Comparison of ENCODE assay signal across 31 mouse cellular contexts in the genomic region with DNA sequence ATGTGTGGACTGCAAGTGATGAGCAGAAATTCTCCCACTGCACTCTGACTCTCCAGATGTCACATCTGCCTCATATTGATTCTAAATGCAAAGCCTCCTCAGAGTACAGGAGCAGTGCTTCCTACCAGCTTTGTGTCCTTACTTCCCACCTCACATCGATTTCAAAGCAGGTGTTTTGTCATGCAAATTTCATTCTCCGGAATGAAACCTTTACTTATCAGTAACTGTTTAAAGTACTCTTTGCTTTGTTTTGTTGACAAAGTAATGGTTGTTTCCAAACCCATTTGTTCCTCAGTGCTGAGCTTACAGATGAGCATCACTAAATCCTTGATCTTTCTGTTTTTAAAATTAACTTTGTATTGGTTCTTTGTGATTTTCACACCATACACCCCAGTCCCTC. TPM values are rescaled to one million over a fixed set of nuclear protein-coding genes. Genes with fewer than 3 reads are reported as not detected.
DNase-seq lines count a peak whose midpoint lies in the region; ATAC-seq and TF ChIP-seq lines count a peak whose summit lies in the region.
"Had no signal": no experiment of that assay in that cellular context is flagged by ENCODE, and none has a peak within 500 bp of the region (broad histone marks: within the 10 kb centered on the region; RNA-seq: fewer than 3 reads in every experiment).

No protein-coding gene starts in this region.

- in situ Hi-C loops in ES-E14 (cut with MboI; ENCODE audit: low sequenced_read_pairs in 2 of 2, unreplicated experiment in 2 of 2) = no loop called here

- H3K36me3 ChIP-seq in ES-E14 (ENCODE audit: control insufficient read depth, insufficient read depth, low read length, poor library complexity, severe bottlenecking) = no peaks in the 10 kb centered on the region
- H3K36me3 ChIP-seq in forebrain, embryonic 16.5 days (ENCODE audit: control insufficient read depth, insufficient read depth) = no peaks in the 10 kb centered on the region
- H3K36me3 ChIP-seq: G1E had no signal

- no peak overlapping the region for H3K27ac ChIP-seq in ES-E14 (ENCODE audit: insufficient read depth, low read depth, low read length, poor library complexity, severe bottlenecking)
- H3K27ac ChIP-seq in forebrain, embryonic 16.5 days (ENCODE audit: low read length) = no peak overlapping the region

- DNase-seq in ES-CJ7 (ENCODE audit: low read depth, low spot score) (peak; percentile 64), ES-E14 (ENCODE audit: low read depth, low spot score) (peak; percentile 38), R1 (ENCODE audit: low read depth, low spot score) (peak; percentile 71), ZHBTc4 (ENCODE audit: low read depth, low spot score) (peak; percentile 62)
- DNase-seq in gastrocnemius, postnatal 36 days = no peak
- DNase-seq in gastrocnemius, postnatal 25 days = no peak
- no peak for DNase-seq in ovary, adult 18-20 months (ENCODE audit: low spot score)
- DNase-seq: adrenal gland, adult 2 months; adrenal gland, adult 8-10 months; adrenal gland, postnatal 10 days; adrenal gland, postnatal 14 days; adrenal gland, postnatal 25 days; adrenal gland, postnatal 36 days; B cell, adult 2 months; cerebellum, adult 11 months; cerebellum, adult 11-12 months; cerebellum, adult 18-20 months; cerebellum, adult 2 months; cerebellum, adult 8-10 months; cerebellum, adult 9-10 months had no signal

- H3K27me3 ChIP-seq in forebrain, embryonic 16.5 days (replicated peaks; ENCODE audit: control insufficient read depth, insufficient read depth, low read length) = no peaks in the 10 kb centered on the region
- H3K27me3 ChIP-seq: Patski had no signal

- H3K9me3 ChIP-seq in ES-E14 (ENCODE audit: control insufficient read depth, insufficient read depth, low read depth, low read length) = no peaks in the 10 kb centered on the region
- no peaks in the 10 kb centered on the region for H3K9me3 ChIP-seq in forebrain, embryonic 16.5 days (ENCODE audit: control insufficient read depth, low read length)
- H3K9me3 ChIP-seq: G1E had no signal

- ATAC-seq in forebrain, embryonic 16.5 days = no peak
- ATAC-seq: activated CD4-positive, CD25-positive, alpha-beta regulatory T cell, adult 4 months; CD4-positive, CD25-positive, alpha-beta regulatory T cell, adult 4 months; Patski had no signal

- no peak overlapping the region for H3K4me2 ChIP-seq in forebrain, embryonic 16.5 days (ENCODE audit: low read length)

- WGBS in forebrain, embryonic 16.5 days = 36% methylated on average over 2 of the region's 2 CpGs

- H3K4me1 ChIP-seq in ES-E14 (ENCODE audit: control insufficient read depth in 2 of 2, insufficient read depth in 2 of 2, low read length in 2 of 2, poor library complexity in 1 of 2) = peaks cover 2% of the 10 kb centered on the region in 2 experiments; a peak in 2 of 4 replicates
- H3K4me1 ChIP-seq in forebrain, embryonic 16.5 days (replicated peaks; ENCODE audit: control insufficient read depth, insufficient read depth, low read length) = no peaks in the 10 kb centered on the region

- no peak overlapping the region for H3K9ac ChIP-seq in ES-E14 (ENCODE audit: insufficient read depth, low read depth, low read length, poor library complexity, severe bottlenecking)
- H3K9ac ChIP-seq in forebrain, embryonic 16.5 days (replicated peaks; ENCODE audit: low read depth, low read length) = no peak overlapping the region

- H3K4me3 ChIP-seq in ES-E14 (ENCODE audit: insufficient read depth in 1 of 2, low read depth in 1 of 2, low read length in 2 of 2, poor library complexity in 1 of 2, severe bottlenecking in 1 of 2) = no peak overlapping the region
- no peak overlapping the region for H3K4me3 ChIP-seq in forebrain, embryonic 16.5 days (replicated peaks; ENCODE audit: low read length)

- intact Hi-C loops in gastrocnemius, postnatal 36 days (cut with DNase I) = no loop called here

TF ChIP-seq in ES-E14, 5 proteins besides CTCF, POLR2A, EP300 and RAD21:
- no peak for TF ChIP-seq ZC3H11A (IDR thresholded peaks at IDR 0.05; ENCODE audit: borderline replicate concordance, low read depth, low read length)
- no peak for TF ChIP-seq CHD2 (IDR thresholded peaks at IDR 0.05; ENCODE audit: low read depth, low read length)
- no peak for TF ChIP-seq HCFC1 (IDR thresholded peaks at IDR 0.05; ENCODE audit: borderline replicate concordance, insufficient read depth, low read length)
- TF ChIP-seq ZNF384 (IDR thresholded peaks at IDR 0.05; ENCODE audit: low read depth, low read length) = no peak
- TF ChIP-seq MAFK (IDR thresholded peaks at IDR 0.05; ENCODE audit: insufficient read depth, low read depth, low read length) = no peak

RNA-seq across cellular contexts. Expression of gene Vmn2r19, which starts 24.4 kb away (rescaled TPM):
- not detected in 2 replicates for total RNA-seq in ES-E14 (2012; rRNA removed)
- not detected for total RNA-seq in gastrocnemius, postnatal 36 days (2021)
- not detected in 2 replicates for polyA plus RNA-seq in forebrain, embryonic 16.5 days (2015; fragmentation: Nextera tagmentation; extraction: Ambion mirVana)
- not detected for total RNA-seq in gastrocnemius, postnatal 25 days (2021)
- total RNA-seq: adrenal gland, adult 18-20 months; adrenal gland, adult 2 months; adrenal gland, adult 8-10 months; adrenal gland, postnatal 10 days; adrenal gland, postnatal 14 days; adrenal gland, postnatal 25 days; adrenal gland, postnatal 36 days; adrenal gland, postnatal 4 days; CH12.LX; G1E; MEL had no signal
- polyA plus RNA-seq: activated CD4-positive, CD25-positive, alpha-beta regulatory T cell, adult 4 months; adrenal gland, adult 2 months; brain, embryonic 14.5 days; C2C12; CD4-positive, CD25-positive, alpha-beta regulatory T cell, adult 4 months; cerebellum, adult 2 months; G1E; Patski had no signal

RNA-seq across cellular contexts. Expression of gene Clec4e, which starts 42.8 kb away (rescaled TPM):
- not detected in 2 replicates for total RNA-seq in ES-E14 (2012; rRNA removed)
- total RNA-seq in gastrocnemius, postnatal 36 days (2021) = not detected
- not detected in 2 replicates for polyA plus RNA-seq in forebrain, embryonic 16.5 days (2015; fragmentation: Nextera tagmentation; extraction: Ambion mirVana)
- not detected for total RNA-seq in gastrocnemius, postnatal 25 days (2021)
- total RNA-seq: adrenal gland, adult 2 months; adrenal gland, postnatal 25 days; CH12.LX had no signal
- polyA plus RNA-seq: activated CD4-positive, CD25-positive, alpha-beta regulatory T cell, adult 4 months; adrenal gland, adult 2 months; brain, embryonic 14.5 days; C2C12; cerebellum, adult 2 months; Patski had no signal

Comparison
In these comparisons a context has a peak if more than half of its experiments do, and no peak if none do; other contexts are left out.
1. DNase-seq: peak in ES-CJ7 (single experiment), ES-E14 (single experiment), R1 (single experiment) and ZHBTc4 (single experiment); none in gastrocnemius, postnatal 36 days (0 of 2), gastrocnemius, postnatal 25 days (single experiment) and ovary, adult 18-20 months (single experiment).